Mouse (Mus musculus): ENCODE results near the gene Acap1. TPM values are rescaled to one million over a fixed set of nuclear protein-coding genes. Genes with fewer than 3 reads are reported as not detected.
A peak's percentile ranks its signal among the peaks of the same experiment; 100 is the strongest.
"Not testable (repeated sequence)": the region's sequence is repeated elsewhere in the genome, so short reads cannot be mapped to it uniquely, and the experiment has no call there.

Acap1 gene
- polyA plus RNA-seq, 1 experiment from 2014 or later = 7.0 TPM

DNA sequence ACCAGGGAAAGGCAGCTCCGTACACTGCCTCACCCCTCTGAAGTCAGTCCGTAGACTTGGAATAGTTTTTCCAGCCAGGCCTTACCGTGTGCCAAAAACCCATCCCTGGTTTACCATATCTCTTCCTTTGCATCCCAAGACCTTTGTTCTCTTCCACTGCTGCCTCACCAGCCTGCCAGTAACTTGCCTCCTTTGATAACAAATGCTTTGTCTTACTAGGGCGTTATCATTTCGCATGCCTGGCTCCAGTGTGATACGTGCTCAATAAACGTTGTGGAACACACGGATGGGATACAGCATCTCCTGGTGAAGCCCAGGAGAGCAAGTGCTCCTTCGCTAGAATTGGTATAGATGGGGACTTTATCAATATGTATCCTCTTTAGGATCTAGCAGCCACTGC is 28.0 kb downstream of the Acap1 start:
- Histone ChIP-seq H3K4me1 (peaks cover 14% of the 10 kb centered on the region), H3K27me3 (replicated peaks) (no peaks in the 10 kb centered on the region), H3K9ac (no peak overlapping the region), H3K9me3 (no peaks in the 10 kb centered on the region), H3K4me3 (no peak overlapping the region), H3K27ac (replicated peaks) (no peak overlapping the region), H3K36me3 (no peaks in the 10 kb centered on the region), H3K4me2 (no peak overlapping the region)
- ATAC-seq (ENCODE audit: extremely low read depth, insufficient number of reproducible peaks, low FRiP score, low TSS enrichment) = no peak
- 36% methylated on average over 9 of the region's 9 CpGs for WGBS

GRCm38 (mm10) chr11:69865561-69865960 is 29.8 kb downstream of the Acap1 start:
- Histone ChIP-seq H3K4me1 (peaks cover 14% of the 10 kb centered on the region), H3K36me3 (no peaks in the 10 kb centered on the region), H3K4me2 (no peak overlapping the region), H3K27me3 (replicated peaks) (no peaks in the 10 kb centered on the region), H3K4me3 (no peak overlapping the region), H3K27ac (replicated peaks) (no peak overlapping the region), H3K9me3 (no peaks in the 10 kb centered on the region), H3K9ac (no peak overlapping the region)
- WGBS = 88% methylated on average over 9 of the region's 9 CpGs
- ATAC-seq (ENCODE audit: extremely low read depth, insufficient number of reproducible peaks, low FRiP score, low TSS enrichment) = no peak

- Histone ChIP-seq H3K27ac (replicated peaks) (peak overlapping the region; percentile 65), H3K9me3 (no peaks in the 10 kb centered on the region), H3K27me3 (replicated peaks) (peaks cover 8% of the 10 kb centered on the region), H3K4me3 (no peak overlapping the region), H3K4me1 (peaks cover 14% of the 10 kb centered on the region), H3K36me3 (no peaks in the 10 kb centered on the region), H3K4me2 (no peak overlapping the region), H3K9ac (no peak overlapping the region)
- ATAC-seq (ENCODE audit: extremely low read depth, insufficient number of reproducible peaks, low FRiP score, low TSS enrichment) = no peak
- 54% methylated on average over 8 of the region's 8 CpGs for WGBS
Observed at GRCm38 (mm10) chr11:69864138-69864860, 31.0 kb downstream of the Acap1 start.

GRCm38 (mm10) chr11:69863729-69864128 is 31.6 kb downstream of the Acap1 start:
- not testable (repeated sequence) for H3K36me3 ChIP-seq; ATAC-seq (ENCODE audit: extremely low read depth, insufficient number of reproducible peaks, low FRiP score, low TSS enrichment); H3K4me2 ChIP-seq; H3K4me3 ChIP-seq; H3K9me3 ChIP-seq; H3K9ac ChIP-seq
- Histone ChIP-seq H3K27ac (replicated peaks) (peak overlapping the region; percentile 65), H3K27me3 (replicated peaks) (peaks cover 14% of the 10 kb centered on the region), H3K4me1 (peaks cover 14% of the 10 kb centered on the region)
- WGBS = 54% methylated on average over 3 of the region's 3 CpGs

DNA sequence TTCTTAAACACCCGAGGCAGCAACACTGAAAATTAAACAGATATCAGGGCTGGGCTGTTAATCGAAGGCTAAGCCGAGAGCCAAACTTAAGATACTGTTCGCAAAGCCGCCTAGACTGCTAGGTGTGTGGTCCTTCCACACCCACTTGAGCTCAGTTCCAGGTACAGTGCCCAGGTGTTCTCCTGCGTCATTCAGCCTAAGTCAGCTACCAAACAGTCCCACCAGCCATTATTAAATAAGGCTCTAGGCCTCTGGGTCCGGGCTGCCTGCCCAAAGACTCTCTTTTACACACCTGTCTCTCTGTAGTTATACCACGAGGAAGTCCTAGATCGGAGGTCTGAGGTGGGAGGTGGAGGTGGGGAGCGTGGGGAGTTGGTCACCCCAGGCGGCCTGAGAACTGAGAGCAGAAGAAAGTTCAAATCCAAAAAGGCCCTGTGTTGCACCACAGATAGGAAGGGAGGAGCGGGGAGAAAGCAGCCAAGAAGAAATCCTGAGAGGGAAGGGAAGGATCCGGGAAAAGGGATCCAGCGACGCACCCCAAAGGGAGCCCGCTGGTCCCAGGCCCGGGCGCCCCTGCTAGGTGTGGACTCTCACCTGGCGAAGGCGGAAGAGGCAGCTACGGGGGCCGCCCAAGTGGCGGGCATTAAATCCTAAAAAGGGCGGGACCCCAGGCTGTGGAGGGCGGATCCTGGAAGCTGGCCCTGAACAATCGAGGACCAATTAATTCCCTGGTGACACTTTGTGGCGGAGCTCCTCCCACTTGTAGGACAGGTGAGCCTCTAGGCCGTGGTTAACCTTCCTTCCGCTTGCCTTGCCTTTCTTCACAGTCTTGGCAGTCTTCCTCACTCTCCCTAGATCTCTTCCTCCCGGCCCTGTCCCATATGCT is 37.0 kb downstream of the Acap1 start, which contains the start of gene Tnk1:
Gene Tnk1, minus strand, starts transcription at position 618 of the 886 bp plus-strand sequence.
- no peak within 1 kb of the TSS for H3K27ac ChIP-seq (replicated peaks)
- peaks cover 39% of the 10 kb centered on the region for H3K27me3 ChIP-seq (replicated peaks)
- H3K4me2 ChIP-seq = 0 out of 2 replicates have a peak within 1 kb of the TSS, but pooled peaks have one; percentile 2
- H3K4me1 ChIP-seq = peaks cover 21% of the 10 kb centered on the region
- ATAC-seq (ENCODE audit: extremely low read depth, insufficient number of reproducible peaks, low FRiP score, low TSS enrichment) = no peak
- 0 out of 2 replicates have a peak within 1 kb of the TSS, but pooled peaks have one; percentile 3 for H3K4me3 ChIP-seq
- no peaks in the 10 kb centered on the region for H3K36me3 ChIP-seq
- whole genome bisulfite sequencing = 26% methylated on average over 30 of the region's 30 CpGs
- H3K9ac ChIP-seq = no peak within 1 kb of the TSS
- H3K9me3 ChIP-seq = no peaks in the 10 kb centered on the region

- 23% methylated on average over 16 of the region's 16 CpGs for WGBS
- H3K9ac ChIP-seq = 0 out of 2 replicates have a peak overlapping the region, but pooled peaks have one; percentile 3
- H3K9me3 ChIP-seq = no peaks in the 10 kb centered on the region
- ATAC-seq (ENCODE audit: extremely low read depth, insufficient number of reproducible peaks, low FRiP score, low TSS enrichment) = no peak; the same call in 1 of the 2 replicates
- no peak overlapping the region for H3K4me3 ChIP-seq
- peaks cover 39% of the 10 kb centered on the region for H3K27me3 ChIP-seq (replicated peaks)
- H3K4me1 ChIP-seq = peaks cover 30% of the 10 kb centered on the region
- H3K27ac ChIP-seq (replicated peaks) = peak overlapping the region; percentile 51
- peaks cover 23% of the 10 kb centered on the region for H3K36me3 ChIP-seq
- peak overlapping the region; percentile 40 for H3K4me2 ChIP-seq
Observed at GRCm38 (mm10) chr11:69855347-69855746, 40.0 kb downstream of the Acap1 start.

DNA sequence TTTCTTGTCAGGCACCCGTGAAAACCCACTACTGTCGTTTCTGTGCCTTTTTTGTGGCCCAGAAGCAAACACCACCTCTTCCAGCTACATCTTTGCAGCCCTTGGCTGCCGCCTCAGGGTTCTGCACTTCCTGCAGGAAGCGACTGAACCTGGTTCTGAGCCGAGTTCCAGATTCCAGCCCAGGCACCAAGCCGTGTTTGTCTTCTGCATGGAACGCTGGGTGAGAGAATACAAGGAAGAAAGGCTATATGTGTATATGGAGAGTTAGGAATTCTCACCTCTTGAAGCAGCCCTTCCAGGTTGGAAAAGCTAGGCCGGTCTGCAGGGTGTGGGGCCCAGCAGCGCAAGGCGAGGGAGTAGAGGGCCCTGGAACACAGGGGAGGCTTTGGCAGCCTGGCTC is 40.7 kb downstream of the Acap1 start:
- 68% methylated on average over 10 of the region's 10 CpGs for WGBS
- Histone ChIP-seq H3K4me1 (peaks cover 34% of the 10 kb centered on the region), H3K4me3 (no peak overlapping the region), H3K27ac (replicated peaks) (peak overlapping the region; percentile 51; the same call in 1 of the 2 replicates), H3K9ac (0 out of 2 replicates have a peak overlapping the region, but pooled peaks have one; percentile 3), H3K9me3 (no peaks in the 10 kb centered on the region), H3K4me2 (peak overlapping the region; percentile 40; the same call in 1 of the 2 replicates), H3K36me3 (peaks cover 30% of the 10 kb centered on the region), H3K27me3 (replicated peaks) (peaks cover 35% of the 10 kb centered on the region)
- ATAC-seq (ENCODE audit: extremely low read depth, insufficient number of reproducible peaks, low FRiP score, low TSS enrichment) = no peak

DNA sequence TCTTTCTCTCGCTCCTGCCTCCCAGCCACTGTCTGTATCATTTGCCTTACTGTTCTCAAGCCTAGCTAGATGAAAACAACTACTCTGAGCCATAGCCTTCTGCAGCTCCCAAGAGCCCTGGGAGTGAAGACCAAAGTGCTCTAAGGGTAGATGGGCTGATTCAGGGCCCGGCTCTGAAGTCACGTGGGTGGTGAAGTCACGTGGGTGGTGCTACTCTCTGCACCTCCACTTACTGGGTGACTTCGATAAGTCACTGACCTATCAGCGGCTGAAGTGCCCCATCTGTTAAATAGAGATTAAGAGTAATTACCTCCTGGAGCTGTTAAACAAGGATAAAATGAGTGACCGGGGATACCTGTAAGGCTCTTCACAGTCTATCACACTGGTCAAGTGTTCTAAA is 41.3 kb downstream of the Acap1 start:
- Histone ChIP-seq H3K9ac (no peak overlapping the region), H3K27ac (replicated peaks) (peak overlapping the region; percentile 66), H3K9me3 (no peaks in the 10 kb centered on the region), H3K36me3 (peaks cover 37% of the 10 kb centered on the region), H3K4me1 (peaks cover 38% of the 10 kb centered on the region), H3K27me3 (replicated peaks) (peaks cover 28% of the 10 kb centered on the region), H3K4me2 (peak overlapping the region; percentile 34; the same call in 1 of the 2 replicates), H3K4me3 (no peak overlapping the region)
- peak; percentile 91 for ATAC-seq (ENCODE audit: extremely low read depth, insufficient number of reproducible peaks, low FRiP score, low TSS enrichment)
- 39% methylated on average over 7 of the region's 7 CpGs for WGBS

DNA sequence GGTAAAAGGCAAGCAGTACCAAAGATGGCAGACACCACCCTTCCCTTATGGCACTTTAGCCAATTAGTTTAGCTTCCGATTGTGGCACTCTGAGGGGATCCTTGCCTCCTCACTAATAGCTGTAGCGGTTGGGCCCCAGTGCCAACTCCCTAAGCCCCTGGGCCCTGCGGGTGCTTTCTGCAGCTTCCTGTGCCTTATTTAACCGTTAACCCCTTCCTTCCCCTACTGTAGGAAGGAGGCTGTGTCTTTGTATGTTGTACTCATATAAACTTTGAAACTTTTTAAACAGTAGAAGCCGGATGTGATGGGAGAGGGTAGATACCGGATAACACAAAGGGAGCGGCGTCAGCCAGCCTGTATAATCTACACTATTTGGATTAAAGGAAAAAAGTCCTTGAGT is 44.6 kb downstream of the Acap1 start:
- H3K36me3 ChIP-seq = peaks cover 51% of the 10 kb centered on the region
- no peak overlapping the region for H3K27ac ChIP-seq (replicated peaks)
- H3K27me3 ChIP-seq (replicated peaks) = 0 out of 2 replicates have a peak, but pooled peaks cover 3% of the 10 kb centered on the region
- peaks cover 59% of the 10 kb centered on the region for H3K4me1 ChIP-seq
- H3K9me3 ChIP-seq = no peaks in the 10 kb centered on the region
- H3K4me3 ChIP-seq = no peak overlapping the region
- no peak overlapping the region for H3K4me2 ChIP-seq
- H3K9ac ChIP-seq = no peak overlapping the region
- no peak for ATAC-seq (ENCODE audit: extremely low read depth, insufficient number of reproducible peaks, low FRiP score, low TSS enrichment)
- 76% methylated on average over 8 of the region's 8 CpGs for WGBS

DNA sequence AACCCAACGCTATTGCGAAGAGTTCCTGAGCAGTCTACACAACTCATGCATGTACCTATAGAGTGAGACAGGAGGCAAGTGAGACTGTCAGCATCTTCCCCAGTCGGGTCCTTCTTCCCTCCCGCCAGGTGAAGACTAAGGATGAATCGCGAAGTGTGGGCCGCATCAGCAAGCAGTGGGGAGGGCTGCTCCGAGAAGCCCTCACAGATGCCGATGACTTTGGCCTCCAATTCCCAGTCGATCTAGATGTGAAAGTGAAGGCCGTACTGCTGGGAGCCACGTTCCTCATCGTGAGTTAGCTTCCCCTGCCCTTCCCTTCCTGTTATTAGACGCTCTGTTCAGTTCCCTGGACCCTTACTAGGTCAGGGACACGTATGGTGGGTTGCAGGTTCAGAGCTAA is 45.5 kb downstream of the Acap1 start:
- Histone ChIP-seq H3K4me1 (peaks cover 56% of the 10 kb centered on the region), H3K9ac (no peak overlapping the region), H3K36me3 (peaks cover 51% of the 10 kb centered on the region), H3K27ac (replicated peaks) (0 out of 2 replicates have a peak overlapping the region, but pooled peaks have one; percentile 31), H3K9me3 (no peaks in the 10 kb centered on the region), H3K27me3 (replicated peaks) (no peaks in the 10 kb centered on the region), H3K4me3 (no peak overlapping the region), H3K4me2 (no peak overlapping the region)
- ATAC-seq (ENCODE audit: extremely low read depth, insufficient number of reproducible peaks, low FRiP score, low TSS enrichment) = no peak
- 90% methylated on average over 15 of the region's 15 CpGs for WGBS

- Histone ChIP-seq H3K36me3 (peaks cover 51% of the 10 kb centered on the region), H3K9ac (no peak overlapping the region), H3K27me3 (replicated peaks) (no peaks in the 10 kb centered on the region), H3K4me3 (no peak overlapping the region), H3K9me3 (no peaks in the 10 kb centered on the region), H3K4me1 (peaks cover 52% of the 10 kb centered on the region), H3K27ac (replicated peaks) (peak overlapping the region; percentile 31), H3K4me2 (peak overlapping the region; percentile 24)
- WGBS = 79% methylated on average over 9 of the region's 9 CpGs
- ATAC-seq (ENCODE audit: extremely low read depth, insufficient number of reproducible peaks, low FRiP score, low TSS enrichment) = no peak
Observed at GRCm38 (mm10) chr11:69849128-69849527, 46.2 kb downstream of the Acap1 start.

All from heart, embryonic 13.5 days (tissue).